Mouse (Mus musculus): ENCODE measurements at regions not wholly inside any gene's neighbourhood (a gene's known extent, or its start where the extent isn't known, plus 50 kb on each side); places are given as distances from the start of the nearest gene placed in this dataset.

DNA sequence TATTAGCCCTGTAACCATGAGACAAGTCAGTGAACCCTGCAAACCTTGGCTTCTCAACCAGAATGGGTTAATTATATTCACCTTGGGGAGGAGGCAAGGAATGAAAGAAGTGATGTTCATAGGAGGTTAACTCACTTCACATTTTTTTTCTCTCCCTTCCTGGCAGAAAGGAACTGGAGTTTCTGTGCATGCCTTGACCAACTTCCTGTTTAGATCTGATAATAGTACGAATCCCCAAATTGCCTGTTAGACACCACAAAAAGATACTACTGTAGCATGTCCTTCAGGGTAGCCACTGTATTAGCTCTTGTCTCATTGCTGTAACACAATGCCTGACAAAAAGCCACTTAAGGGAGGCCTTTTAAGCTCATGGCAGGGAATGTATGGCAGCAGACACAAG lies 218.4 kb upstream of the Jun start:
- Histone ChIP-seq H3K9ac (ENCODE audit: control insufficient read depth, low read depth, low read length, poor library complexity, severe bottlenecking) (no peak overlapping the region), H3K27me3 (ENCODE audit: control insufficient read depth in 1 of 2, insufficient read depth in 2 of 2, low read length in 2 of 2) (no peaks in the 10 kb centered on the region), H3K9me3 (replicated peaks; ENCODE audit: insufficient read depth, low read length) (no peaks in the 10 kb centered on the region), H3K79me2 (ENCODE audit: control insufficient read depth, insufficient read depth, low read length, poor library complexity) (no peaks in the 10 kb centered on the region), H3K36me3 (ENCODE audit: control insufficient read depth in 1 of 2, insufficient read depth in 2 of 2, low read length in 2 of 2) (no peaks in the 10 kb centered on the region), H3K4me1 (ENCODE audit: control insufficient read depth in 1 of 2, insufficient read depth in 2 of 2, low read length in 2 of 2) (no peaks in the 10 kb centered on the region), H3K27ac (ENCODE audit: control insufficient read depth, low read depth, low read length) (no peak overlapping the region), H3K4me3 (ENCODE audit: control insufficient read depth in 1 of 2, insufficient read depth in 1 of 2, low read depth in 2 of 2, low read length in 2 of 2) (no peak overlapping the region)
- no peak for TF ChIP-seq POLR2AphosphoS5 (IDR thresholded peaks at IDR 0.05; ENCODE audit: borderline replicate concordance, low read depth, low read length)
- TF ChIP-seq ELF1 (IDR thresholded peaks at IDR 0.05; ENCODE audit: low read depth, low read length), result no peak
- TF ChIP-seq ZNF384 (IDR thresholded peaks at IDR 0.05; ENCODE audit: low read depth, low read length), result 0 out of 2 replicates have a peak, but pooled peaks have one; percentile 18
- peak; percentile 6 for DNase-seq (ENCODE audit: low read depth, low spot score)

DNA sequence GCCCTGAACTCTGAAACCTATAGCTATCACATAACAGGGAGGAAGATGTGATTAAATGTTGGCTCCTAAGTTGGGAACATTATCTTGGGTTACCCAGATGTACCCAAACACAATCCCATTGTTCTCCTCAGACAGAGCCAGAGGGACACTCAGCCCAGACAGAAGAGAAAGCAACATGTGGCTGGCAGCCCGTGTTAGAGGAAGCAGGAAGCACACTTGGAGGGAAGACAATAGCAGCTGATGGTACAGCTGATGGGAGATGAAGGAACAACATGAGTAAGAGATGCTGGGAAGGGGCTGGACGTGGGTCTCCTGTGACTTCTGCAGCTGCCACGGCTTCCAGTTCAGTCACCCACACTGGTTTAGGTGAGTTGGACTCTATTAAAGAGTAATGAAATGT lies 224.2 kb upstream of the Jun start:
- TF ChIP-seq POLR2AphosphoS5 (IDR thresholded peaks at IDR 0.05; ENCODE audit: borderline replicate concordance, low read depth, low read length) (no peak), E2F4 (IDR thresholded peaks at IDR 0.05; ENCODE audit: borderline replicate concordance, low read depth, low read length) (no peak), CTCF (IDR thresholded peaks at IDR 0.05 in 2 of 3, conservative IDR thresholded peaks at IDR 0.05 in 1 of 3; ENCODE audit: control insufficient read depth in 1 of 3, insufficient read depth in 1 of 3, low read depth in 2 of 3, low read length in 3 of 3, poor library complexity in 1 of 3, severe bottlenecking in 1 of 3) (no peak), ZC3H11A (IDR thresholded peaks at IDR 0.05; ENCODE audit: low read depth, low read length) (no peak), SIN3A (IDR thresholded peaks at IDR 0.05; ENCODE audit: low read length) (no peak), MAFK (IDR thresholded peaks at IDR 0.05; ENCODE audit: borderline replicate concordance, low read depth, low read length) (no peak), GATA1 (IDR thresholded peaks at IDR 0.05; ENCODE audit: low read depth, low read length) (no peak), ZMIZ1 (IDR thresholded peaks at IDR 0.05; ENCODE audit: low read depth, low read length) (no peak), SMC3 (IDR thresholded peaks at IDR 0.05; ENCODE audit: low read depth, low read length) (no peak), JUND (IDR thresholded peaks at IDR 0.05; ENCODE audit: low read depth, low read length) (no peak), USF2 (IDR thresholded peaks at IDR 0.05; ENCODE audit: borderline replicate concordance in 1 of 2, insufficient read depth in 1 of 2, low read depth in 1 of 2, low read length in 2 of 2) (no peak), HCFC1 (IDR thresholded peaks at IDR 0.05; ENCODE audit: low read depth, low read length) (no peak), MAX (IDR thresholded peaks at IDR 0.05; ENCODE audit: low read length) (no peak), ELF1 (IDR thresholded peaks at IDR 0.05; ENCODE audit: low read depth, low read length) (no peak)
- no peak overlapping the region for H3K9ac ChIP-seq (ENCODE audit: control insufficient read depth, low read depth, low read length, poor library complexity, severe bottlenecking)
- DNase-seq (ENCODE audit: low read depth, low spot score), result no peak
- H3K27me3 ChIP-seq (ENCODE audit: control insufficient read depth in 1 of 2, insufficient read depth in 2 of 2, low read length in 2 of 2), result peaks cover 0 to 2% of the 10 kb centered on the region in 2 experiments; a peak in 2 of 4 replicates
- no peaks in the 10 kb centered on the region for H3K36me3 ChIP-seq (ENCODE audit: control insufficient read depth in 1 of 2, insufficient read depth in 2 of 2, low read length in 2 of 2)
- no peak overlapping the region for H3K4me3 ChIP-seq (ENCODE audit: control insufficient read depth in 1 of 2, insufficient read depth in 1 of 2, low read depth in 2 of 2, low read length in 2 of 2)
- no peaks in the 10 kb centered on the region for H3K9me3 ChIP-seq (replicated peaks; ENCODE audit: insufficient read depth, low read length)
- no peaks in the 10 kb centered on the region for H3K4me1 ChIP-seq (ENCODE audit: control insufficient read depth in 1 of 2, insufficient read depth in 2 of 2, low read length in 2 of 2)
- H3K79me2 ChIP-seq (ENCODE audit: control insufficient read depth, insufficient read depth, low read length, poor library complexity), result no peaks in the 10 kb centered on the region
- H3K27ac ChIP-seq (ENCODE audit: control insufficient read depth, low read depth, low read length), result no peak overlapping the region
